Mouse (Mus musculus): Measurements from ENCODE around the gene Dot1l. TPM values are rescaled to one million over a fixed set of nuclear protein-coding genes. Genes with fewer than 3 reads are reported as not detected.

The Dot1l gene
- polyA plus RNA-seq, 1 experiment, result 18.4 TPM

GRCm38 (mm10) chr10:80805322-80805721 is 50.3 kb downstream of the Dot1l start:
- Histone ChIP-seq H3K4me3 (ENCODE audit: insufficient read depth, low read depth, low read length) (no peak overlapping the region), H3K27me3 (replicated peaks; ENCODE audit: control insufficient read depth, insufficient read depth, low read length) (no peaks in the 10 kb centered on the region), H3K36me3 (ENCODE audit: control insufficient read depth, insufficient read depth, low read length) (no peaks in the 10 kb centered on the region), H3K4me1 (ENCODE audit: control insufficient read depth, insufficient read depth, low read length) (peaks cover 6% of the 10 kb centered on the region; the same call in 1 of the 2 replicates), H3K27ac (ENCODE audit: insufficient read depth, low read depth, low read length) (no peak overlapping the region)
- 87% methylated on average over 5 of the region's 5 CpGs for WGBS
- no peak for TF ChIP-seq CTCF (conservative IDR thresholded peaks at IDR 0.05; ENCODE audit: insufficient read depth, insufficient read length, low read depth, low read length)
- no peak for TF ChIP-seq POLR2A (IDR thresholded peaks at IDR 0.05; ENCODE audit: low read depth, low read length)
- no peak for DNase-seq

- no peak overlapping the region for H3K4me3 ChIP-seq (ENCODE audit: insufficient read depth, low read depth, low read length)
- no peak overlapping the region for H3K27ac ChIP-seq (ENCODE audit: insufficient read depth, low read depth, low read length)
- no peaks in the 10 kb centered on the region for H3K36me3 ChIP-seq (ENCODE audit: control insufficient read depth, insufficient read depth, low read length)
- WGBS, result 21% methylated on average over 3 of the region's 3 CpGs
- TF ChIP-seq CTCF (conservative IDR thresholded peaks at IDR 0.05; ENCODE audit: insufficient read depth, insufficient read length, low read depth, low read length) (peak; percentile 67), POLR2A (IDR thresholded peaks at IDR 0.05; ENCODE audit: low read depth, low read length) (no peak)
- DNase-seq, result peak; percentile 69
- peaks cover 6% of the 10 kb centered on the region; the same call in 1 of the 2 replicates for H3K4me1 ChIP-seq (ENCODE audit: control insufficient read depth, insufficient read depth, low read length)
- H3K27me3 ChIP-seq (replicated peaks; ENCODE audit: control insufficient read depth, insufficient read depth, low read length), result no peaks in the 10 kb centered on the region
These were observed 50.9 kb downstream of the Dot1l start for GRCm38 (mm10) chr10:80805925-80806324.

GRCm38 (mm10) chr10:80806341-80807056 is 51.5 kb downstream of the Dot1l start:
- Histone ChIP-seq H3K27ac (ENCODE audit: insufficient read depth, low read depth, low read length) (no peak overlapping the region), H3K36me3 (ENCODE audit: control insufficient read depth, insufficient read depth, low read length) (no peaks in the 10 kb centered on the region), H3K4me1 (ENCODE audit: control insufficient read depth, insufficient read depth, low read length) (peaks cover 6% of the 10 kb centered on the region; the same call in 1 of the 2 replicates), H3K27me3 (replicated peaks; ENCODE audit: control insufficient read depth, insufficient read depth, low read length) (no peaks in the 10 kb centered on the region), H3K4me3 (ENCODE audit: insufficient read depth, low read depth, low read length) (peak overlapping the region; percentile 49)
- WGBS, result 54% methylated on average over 34 of the region's 34 CpGs
- no peak for DNase-seq
- no peak for TF ChIP-seq POLR2A (IDR thresholded peaks at IDR 0.05; ENCODE audit: low read depth, low read length)
- TF ChIP-seq CTCF (conservative IDR thresholded peaks at IDR 0.05; ENCODE audit: insufficient read depth, insufficient read length, low read depth, low read length), result no peak

GRCm38 (mm10) chr10:80807057-80807627 is 52.1 kb downstream of the Dot1l start:
- H3K4me3 ChIP-seq (ENCODE audit: insufficient read depth, low read depth, low read length), result peak overlapping the region; percentile 49
- no peaks in the 10 kb centered on the region for H3K27me3 ChIP-seq (replicated peaks; ENCODE audit: control insufficient read depth, insufficient read depth, low read length)
- TF ChIP-seq CTCF (conservative IDR thresholded peaks at IDR 0.05; ENCODE audit: insufficient read depth, insufficient read length, low read depth, low read length) (no peak), POLR2A (IDR thresholded peaks at IDR 0.05; ENCODE audit: low read depth, low read length) (peak; percentile 11)
- peaks cover 6% of the 10 kb centered on the region; the same call in 1 of the 2 replicates for H3K4me1 ChIP-seq (ENCODE audit: control insufficient read depth, insufficient read depth, low read length)
- DNase-seq, result peak; percentile 81
- no peaks in the 10 kb centered on the region for H3K36me3 ChIP-seq (ENCODE audit: control insufficient read depth, insufficient read depth, low read length)
- H3K27ac ChIP-seq (ENCODE audit: insufficient read depth, low read depth, low read length), result no peak overlapping the region
- 1% methylated on average over 58 of the region's 58 CpGs for WGBS

GRCm38 (mm10) chr10:80808099-80808984 is 53.3 kb downstream of the Dot1l start:
- Histone ChIP-seq H3K27me3 (replicated peaks; ENCODE audit: control insufficient read depth, insufficient read depth, low read length) (no peaks in the 10 kb centered on the region), H3K4me3 (ENCODE audit: insufficient read depth, low read depth, low read length) (no peak overlapping the region), H3K36me3 (ENCODE audit: control insufficient read depth, insufficient read depth, low read length) (no peaks in the 10 kb centered on the region), H3K27ac (ENCODE audit: insufficient read depth, low read depth, low read length) (no peak overlapping the region), H3K4me1 (ENCODE audit: control insufficient read depth, insufficient read depth, low read length) (peaks cover 6% of the 10 kb centered on the region; the same call in 1 of the 2 replicates)
- TF ChIP-seq POLR2A (IDR thresholded peaks at IDR 0.05; ENCODE audit: low read depth, low read length), result no peak
- TF ChIP-seq CTCF (conservative IDR thresholded peaks at IDR 0.05; ENCODE audit: insufficient read depth, insufficient read length, low read depth, low read length), result no peak
- DNase-seq, result no peak
- 22% methylated on average over 40 of the region's 40 CpGs for WGBS

- no peak for DNase-seq
- 30% methylated on average over 18 of the region's 18 CpGs for WGBS
- Histone ChIP-seq H3K4me1 (ENCODE audit: control insufficient read depth, insufficient read depth, low read length) (peaks cover 6% of the 10 kb centered on the region; the same call in 1 of the 2 replicates), H3K36me3 (ENCODE audit: control insufficient read depth, insufficient read depth, low read length) (no peaks in the 10 kb centered on the region), H3K27ac (ENCODE audit: insufficient read depth, low read depth, low read length) (no peak overlapping the region), H3K4me3 (ENCODE audit: insufficient read depth, low read depth, low read length) (no peak overlapping the region), H3K27me3 (replicated peaks; ENCODE audit: control insufficient read depth, insufficient read depth, low read length) (no peaks in the 10 kb centered on the region)
- TF ChIP-seq POLR2A (IDR thresholded peaks at IDR 0.05; ENCODE audit: low read depth, low read length) (no peak), CTCF (conservative IDR thresholded peaks at IDR 0.05; ENCODE audit: insufficient read depth, insufficient read length, low read depth, low read length) (no peak)
These were observed 54.1 kb downstream of the Dot1l start for GRCm38 (mm10) chr10:80808985-80809632.

Data from kidney, adult 2 months (tissue).